Mouse (Mus musculus): ENCODE data around the gene Arhgap20.

GRCm38 (mm10) chr9:51798251-51798650 is 33.1 kb downstream of the Arhgap20 start:
- TF ChIP-seq POLR2A (IDR thresholded peaks at IDR 0.05; ENCODE audit: insufficient read depth, low read depth, low read length) (no peak), CTCF (IDR thresholded peaks at IDR 0.05; ENCODE audit: insufficient read depth, low read depth, low read length) (no peak)
